Mouse (Mus musculus): ENCODE measurements around the gene Dnah2. TPM values are rescaled to one million over a fixed set of nuclear protein-coding genes. Genes with fewer than 3 reads are reported as not detected.

Gene Dnah2
- polyA plus RNA-seq, 1 experiment from 2014 or later, result 1.3 TPM

DNA sequence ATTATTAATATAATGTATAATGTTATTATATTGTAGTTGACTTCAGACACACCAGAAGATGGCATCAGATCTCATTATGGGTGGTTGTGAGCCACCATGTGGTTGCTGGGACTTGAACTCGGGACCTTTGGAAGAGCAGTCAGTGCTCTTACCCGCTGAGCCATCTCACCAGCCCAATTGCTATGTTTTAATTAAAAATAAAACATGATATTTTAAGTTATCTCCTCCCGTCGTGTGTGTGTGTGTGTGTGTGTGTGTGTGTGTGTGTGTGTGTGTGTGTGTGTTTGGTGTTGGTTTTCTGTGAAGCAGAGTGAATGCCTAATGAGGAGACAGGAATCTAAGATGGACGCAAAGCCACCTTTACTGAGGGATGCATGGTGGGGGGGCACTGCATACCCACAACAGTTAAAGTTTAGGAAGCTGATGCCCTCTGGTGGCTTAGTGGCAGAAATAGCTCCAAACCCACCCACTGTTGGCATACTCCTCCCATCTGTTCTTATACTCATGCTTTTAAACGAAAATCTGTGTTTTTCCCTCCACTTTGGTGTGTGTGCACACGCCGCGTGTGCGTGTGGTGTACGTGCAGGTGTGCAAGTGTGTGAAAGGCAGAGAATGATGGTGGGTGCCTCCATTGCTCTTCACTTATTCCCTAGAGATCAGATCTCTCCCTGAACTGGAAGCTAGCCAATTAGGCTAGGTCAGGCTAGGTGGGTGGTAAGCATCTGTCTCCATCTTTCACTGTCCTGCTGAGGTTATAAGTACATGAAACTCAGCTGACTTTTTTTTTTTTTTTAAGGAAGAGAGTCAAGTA, 116.9 kb downstream of the Dnah2 start:
- H3K9me3 ChIP-seq (replicated peaks), result no peaks in the 10 kb centered on the region
- H3K27me3 ChIP-seq (ENCODE audit: low read depth, poor library complexity, severe bottlenecking), result no peaks in the 10 kb centered on the region
- peaks cover 20% of the 10 kb centered on the region for H3K4me1 ChIP-seq
- WGBS, result 43% methylated on average over 11 of the region's 11 CpGs
- no peak overlapping the region for H3K4me3 ChIP-seq
- H3K27ac ChIP-seq, result no peak overlapping the region
- DNase-seq (ENCODE audit: low spot score), result peak; percentile 78
- H3K36me3 ChIP-seq, result no peaks in the 10 kb centered on the region

DNA sequence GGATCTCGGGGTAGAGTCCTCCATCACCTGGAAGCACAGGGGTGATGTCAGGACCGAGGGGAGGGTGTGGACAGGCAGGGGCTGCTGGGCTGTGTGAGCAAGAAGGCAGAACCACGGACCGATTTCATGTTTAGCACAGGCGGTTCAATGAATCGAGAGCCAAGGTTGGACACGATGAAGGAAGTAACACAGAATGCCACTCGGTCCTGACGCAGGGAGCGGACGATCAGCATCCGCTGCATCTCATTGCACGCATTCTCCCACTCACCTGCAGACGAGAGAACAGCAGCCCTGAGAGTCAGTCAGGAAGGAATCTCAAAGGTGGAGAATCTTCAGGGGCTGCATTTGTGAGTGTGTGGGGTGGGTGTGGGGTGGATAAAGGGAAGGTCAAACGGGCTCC, 118.3 kb downstream of the Dnah2 start:
- H3K9me3 ChIP-seq (replicated peaks), result no peaks in the 10 kb centered on the region
- 92% methylated on average over 15 of the region's 15 CpGs for WGBS
- no peak for DNase-seq (ENCODE audit: low spot score)
- H3K27me3 ChIP-seq (ENCODE audit: low read depth, poor library complexity, severe bottlenecking), result no peaks in the 10 kb centered on the region
- H3K4me1 ChIP-seq, result peaks cover 20% of the 10 kb centered on the region
- H3K27ac ChIP-seq, result 0 out of 2 replicates have a peak overlapping the region, but pooled peaks have one; percentile 1
- H3K36me3 ChIP-seq, result no peaks in the 10 kb centered on the region
- no peak overlapping the region for H3K4me3 ChIP-seq

DNA sequence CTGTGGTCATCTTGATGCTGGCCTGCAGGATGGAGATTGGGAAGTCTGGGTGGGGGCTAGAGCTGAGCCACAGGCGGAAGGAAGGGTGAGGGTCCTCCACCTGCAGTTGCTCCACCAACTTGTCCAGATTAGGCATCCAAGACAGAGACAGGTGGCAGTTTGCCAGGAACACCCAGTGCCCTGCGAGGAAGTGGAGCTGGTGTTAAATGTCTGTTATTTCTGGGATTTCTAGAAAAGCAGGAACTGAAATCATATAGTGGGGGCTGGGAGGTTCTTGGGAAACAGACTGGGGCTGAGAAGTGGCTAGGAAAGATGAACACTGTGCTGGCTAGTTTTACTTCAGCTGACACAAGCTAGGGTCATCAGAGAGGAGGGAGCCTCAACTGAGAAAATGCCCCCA, 119.6 kb downstream of the Dnah2 start:
- Histone ChIP-seq H3K4me1 (peaks cover 20% of the 10 kb centered on the region), H3K4me3 (no peak overlapping the region), H3K27ac (no peak overlapping the region), H3K9me3 (replicated peaks) (no peaks in the 10 kb centered on the region), H3K27me3 (ENCODE audit: low read depth, poor library complexity, severe bottlenecking) (peaks cover under 1% of the 10 kb centered on the region; the same call in 1 of the 2 replicates), H3K36me3 (no peaks in the 10 kb centered on the region)
- 62% methylated on average over 2 of the region's 2 CpGs for WGBS
- DNase-seq (ENCODE audit: low spot score), result no peak

DNA sequence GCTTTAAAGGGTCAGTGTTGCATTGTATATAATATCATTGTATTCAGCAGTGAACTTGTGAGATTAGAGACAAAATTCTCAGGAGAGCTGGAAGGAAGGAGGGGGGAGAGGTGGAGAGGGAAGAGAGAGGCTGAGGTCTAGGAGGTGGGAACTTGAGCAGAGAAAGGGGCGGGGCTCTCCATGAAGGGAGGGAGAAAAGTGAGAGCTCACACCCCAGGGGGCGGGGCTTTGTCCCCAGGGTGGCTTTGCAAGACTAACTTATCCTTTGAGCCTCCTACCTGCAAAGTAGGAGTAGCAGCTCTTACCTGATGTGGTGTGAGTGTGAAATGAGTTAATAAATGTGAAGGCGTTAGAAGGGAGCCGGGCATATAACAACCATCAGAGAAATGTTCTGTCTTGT, 120.2 kb downstream of the Dnah2 start:
- Histone ChIP-seq H3K4me3 (no peak overlapping the region), H3K9me3 (replicated peaks) (no peaks in the 10 kb centered on the region), H3K27ac (no peak overlapping the region), H3K36me3 (no peaks in the 10 kb centered on the region), H3K4me1 (peaks cover 20% of the 10 kb centered on the region), H3K27me3 (ENCODE audit: low read depth, poor library complexity, severe bottlenecking) (peaks cover 6% of the 10 kb centered on the region; the same call in 1 of the 2 replicates)
- no peak for DNase-seq (ENCODE audit: low spot score)
- 22% methylated on average over 4 of the region's 4 CpGs for WGBS

DNA sequence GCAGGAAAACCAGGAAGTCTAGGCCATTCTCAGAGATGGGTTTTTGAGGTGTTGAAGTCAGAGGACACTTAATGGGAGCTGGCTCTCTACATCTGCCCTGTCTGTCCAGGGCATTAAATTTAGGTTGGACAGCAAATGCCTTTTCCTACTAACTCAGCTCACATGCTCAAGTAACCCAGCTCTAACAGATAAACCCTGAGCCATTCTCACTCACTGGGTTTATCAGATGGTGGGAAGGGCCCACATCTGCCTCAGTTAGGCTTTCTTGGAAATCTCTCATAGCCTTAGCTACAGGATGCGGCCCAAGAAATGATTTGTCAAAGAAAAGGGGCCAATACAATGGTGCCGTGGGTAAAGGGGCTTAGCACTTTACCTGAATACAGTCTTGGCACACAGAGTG, 122.7 kb downstream of the Dnah2 start:
- Histone ChIP-seq H3K9me3 (replicated peaks) (no peaks in the 10 kb centered on the region), H3K4me3 (no peak overlapping the region), H3K36me3 (no peaks in the 10 kb centered on the region), H3K27ac (no peak overlapping the region), H3K4me1 (peaks cover 19% of the 10 kb centered on the region), H3K27me3 (ENCODE audit: low read depth, poor library complexity, severe bottlenecking) (peaks cover 31% of the 10 kb centered on the region)
- no peak for DNase-seq (ENCODE audit: low spot score)
- WGBS, result 81% methylated on average over 2 of the region's 2 CpGs

DNA sequence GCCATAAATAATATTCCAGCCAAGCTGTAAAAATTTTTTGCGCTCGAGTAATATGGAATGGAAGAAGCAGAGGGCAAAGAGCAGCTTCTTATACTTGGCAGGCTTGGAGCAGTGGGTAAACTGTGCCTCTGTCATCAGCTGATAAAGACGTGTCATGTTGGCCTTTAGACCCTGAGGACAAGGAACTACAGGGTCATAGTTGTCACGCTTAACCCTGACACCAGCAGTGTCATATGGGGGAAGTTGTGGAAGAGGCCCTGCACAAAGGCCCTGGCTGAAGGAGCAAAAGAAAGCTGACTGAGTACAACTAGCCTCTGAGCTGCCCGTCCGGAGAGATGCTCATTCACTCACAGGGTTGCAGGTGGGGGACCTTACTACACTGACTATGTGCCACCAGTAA, 125.0 kb downstream of the Dnah2 start:
- Histone ChIP-seq H3K27me3 (ENCODE audit: low read depth, poor library complexity, severe bottlenecking) (peaks cover 38% of the 10 kb centered on the region), H3K4me3 (no peak overlapping the region), H3K9me3 (replicated peaks) (no peaks in the 10 kb centered on the region), H3K27ac (no peak overlapping the region), H3K4me1 (peaks cover 36% of the 10 kb centered on the region), H3K36me3 (no peaks in the 10 kb centered on the region)
- DNase-seq (ENCODE audit: low spot score), result no peak
- 81% methylated on average over 6 of the region's 6 CpGs for WGBS

DNA sequence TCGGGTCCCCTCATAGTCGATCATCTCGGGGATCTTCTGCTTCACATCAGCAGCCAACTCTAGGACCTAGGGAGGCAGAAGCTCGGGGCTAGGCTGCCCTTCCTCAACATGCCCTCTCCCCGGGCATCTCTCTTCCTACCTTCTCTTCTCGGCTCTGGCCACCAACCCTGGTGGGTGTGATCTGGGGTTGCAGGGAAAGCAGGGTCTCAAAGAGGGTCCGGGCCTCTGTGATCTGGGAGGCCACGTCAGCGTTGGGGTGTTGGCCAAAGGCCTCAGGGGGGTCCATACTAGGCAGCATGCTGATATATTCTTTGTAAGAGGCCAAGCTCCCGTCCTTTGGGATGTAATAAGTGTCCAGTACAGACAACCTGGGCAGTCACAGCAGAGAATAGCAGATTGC, 126.1 kb downstream of the Dnah2 start:
- Histone ChIP-seq H3K4me1 (peaks cover 39% of the 10 kb centered on the region), H3K4me3 (no peak overlapping the region), H3K27me3 (ENCODE audit: low read depth, poor library complexity, severe bottlenecking) (peaks cover 38% of the 10 kb centered on the region), H3K36me3 (no peaks in the 10 kb centered on the region), H3K9me3 (replicated peaks) (no peaks in the 10 kb centered on the region), H3K27ac (no peak overlapping the region)
- 86% methylated on average over 10 of the region's 10 CpGs for WGBS
- no peak for DNase-seq (ENCODE audit: low spot score)

DNA sequence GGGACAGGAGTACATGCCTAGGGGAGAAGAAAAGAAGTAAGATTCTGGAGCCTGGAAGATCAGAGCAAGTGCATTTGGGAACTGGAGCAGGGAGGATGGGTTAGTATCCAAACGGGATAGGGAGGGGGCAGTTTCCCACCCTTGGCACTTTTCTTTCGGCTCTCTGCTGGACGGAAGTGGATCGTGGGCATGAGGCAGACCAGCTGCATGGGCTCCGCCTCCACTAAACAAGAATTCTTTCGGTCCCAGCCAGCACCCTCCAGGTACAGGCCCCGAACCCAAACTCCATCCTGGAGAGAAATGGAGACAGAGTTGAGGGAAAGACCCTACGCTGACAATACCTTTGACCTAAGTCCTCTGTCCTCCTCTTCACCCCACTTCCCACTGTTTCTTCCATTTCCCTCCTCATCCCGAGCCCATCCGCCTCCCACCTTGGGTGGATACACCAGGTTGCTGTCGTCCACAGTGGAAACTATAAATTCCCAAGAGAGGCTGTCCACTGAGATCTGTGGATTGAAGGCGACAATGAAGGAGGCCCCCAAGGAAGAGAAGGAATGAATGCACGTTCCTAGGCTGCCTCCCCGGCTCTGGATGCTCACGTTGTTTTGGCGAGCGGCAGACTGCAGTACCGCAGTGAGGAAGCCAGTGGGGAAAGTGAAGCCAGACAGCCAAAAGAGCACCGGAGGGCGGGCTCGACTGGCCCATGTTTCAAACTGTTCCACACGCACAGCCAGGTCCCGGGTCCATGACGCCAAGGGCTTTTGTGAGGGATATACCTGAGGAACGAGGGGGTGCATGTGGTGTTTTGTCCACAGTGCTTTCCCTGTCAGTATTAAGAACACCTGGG, 127.6 kb downstream of the Dnah2 start:
- Histone ChIP-seq H3K9me3 (replicated peaks) (no peaks in the 10 kb centered on the region), H3K36me3 (no peaks in the 10 kb centered on the region), H3K4me3 (peak overlapping the region; percentile 87), H3K4me1 (peaks cover 54% of the 10 kb centered on the region), H3K27me3 (ENCODE audit: low read depth, poor library complexity, severe bottlenecking) (peaks cover 38% of the 10 kb centered on the region), H3K27ac (no peak overlapping the region; the same call in 1 of the 2 replicates)
- WGBS, result 10% methylated on average over 25 of the region's 25 CpGs
- DNase-seq (ENCODE audit: low spot score), result no peak

DNA sequence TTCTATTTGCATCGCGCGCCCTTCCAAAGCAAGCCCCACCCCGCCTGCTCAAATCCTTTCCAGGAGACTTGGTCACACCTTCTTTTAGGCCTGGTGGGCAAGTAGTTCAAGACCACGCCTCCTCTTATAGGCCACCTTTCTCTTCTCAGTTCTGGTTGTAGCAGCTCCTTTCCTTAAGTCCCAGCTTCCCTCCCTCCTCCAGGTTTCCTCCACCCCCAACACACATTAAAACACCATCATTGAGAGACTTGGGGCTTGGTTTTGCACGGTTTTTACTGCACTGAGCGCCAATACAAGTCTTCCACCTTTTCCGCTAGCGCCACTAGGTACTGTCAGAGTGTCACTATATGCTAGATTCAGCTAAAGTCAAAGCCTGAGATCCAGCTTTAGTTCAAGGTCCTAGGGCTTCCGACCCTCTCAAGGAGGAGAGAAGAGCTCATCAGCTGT, 128.3 kb downstream of the Dnah2 start:
- no peaks in the 10 kb centered on the region for H3K9me3 ChIP-seq (replicated peaks)
- H3K4me3 ChIP-seq, result peak overlapping the region; percentile 87
- 7% methylated on average over 10 of the region's 10 CpGs for WGBS
- DNase-seq (ENCODE audit: low spot score), result no peak
- H3K36me3 ChIP-seq, result no peaks in the 10 kb centered on the region
- peak overlapping the region; percentile 100 for H3K27ac ChIP-seq
- H3K4me1 ChIP-seq, result peaks cover 61% of the 10 kb centered on the region
- H3K27me3 ChIP-seq (ENCODE audit: low read depth, poor library complexity, severe bottlenecking), result peaks cover 38% of the 10 kb centered on the region

DNA sequence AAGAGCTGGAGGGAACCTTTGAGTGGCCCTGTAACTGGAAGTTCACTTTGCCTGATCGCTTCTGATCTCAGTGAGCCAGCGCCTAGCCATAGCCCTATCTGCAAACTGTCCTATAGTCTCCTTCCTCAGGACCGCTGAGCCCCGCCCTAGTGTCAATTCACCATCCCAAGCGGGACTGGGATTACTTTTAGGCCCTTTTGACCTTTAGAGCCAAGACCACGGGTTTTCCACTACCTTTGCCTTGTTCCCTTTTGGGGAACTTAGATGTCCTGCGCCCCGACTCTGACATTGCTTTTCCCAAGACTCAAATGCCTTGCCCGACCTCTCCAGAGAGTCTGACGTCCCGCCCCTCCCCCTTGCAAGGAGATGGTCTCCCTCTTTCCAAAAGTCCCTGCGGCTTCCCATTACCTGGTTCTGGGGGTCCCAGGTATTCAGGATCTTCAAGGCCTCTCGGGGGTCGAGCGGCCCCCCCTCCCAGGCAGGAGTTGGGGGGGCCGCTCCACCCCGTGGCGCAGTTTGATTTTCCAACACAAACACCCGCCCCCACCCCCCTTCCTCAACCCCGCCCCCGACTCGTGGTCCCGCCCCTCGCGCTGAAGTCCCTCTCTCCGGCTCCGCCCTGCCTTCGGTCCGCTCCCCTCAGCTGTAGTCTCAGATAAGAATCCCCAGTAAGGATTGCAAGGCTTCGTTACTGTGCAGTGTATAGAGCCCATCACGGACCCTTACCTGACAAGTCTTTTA, 128.9 kb downstream of the Dnah2 start:
- Histone ChIP-seq H3K36me3 (no peaks in the 10 kb centered on the region), H3K27ac (peak overlapping the region; percentile 100), H3K4me3 (peak overlapping the region; percentile 87), H3K4me1 (peaks cover 67% of the 10 kb centered on the region), H3K9me3 (replicated peaks) (no peaks in the 10 kb centered on the region), H3K27me3 (ENCODE audit: low read depth, poor library complexity, severe bottlenecking) (peaks cover 38% of the 10 kb centered on the region)
- DNase-seq (ENCODE audit: low spot score), result peak; percentile 72
- WGBS, result under 1% methylated on average over 30 of the region's 31 CpGs

DNA sequence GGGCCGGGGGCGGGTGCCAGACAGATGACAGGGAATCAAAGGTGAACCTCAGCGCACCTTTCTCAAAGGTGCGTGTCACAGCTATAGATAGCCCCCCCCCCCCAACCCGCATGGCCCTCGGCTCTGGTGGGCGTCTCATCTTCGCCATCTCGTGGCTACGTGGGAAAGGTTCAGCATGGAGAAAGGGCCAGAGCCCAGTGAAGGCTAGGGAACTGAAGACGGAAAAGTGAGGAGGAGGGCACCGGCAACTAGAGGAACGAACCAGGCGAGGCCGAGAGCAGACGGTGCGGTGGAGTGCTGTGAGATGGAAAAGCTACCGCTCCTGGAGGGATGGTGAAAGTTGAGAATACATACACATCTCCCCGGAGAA, 129.5 kb downstream of the Dnah2 start:
- Histone ChIP-seq H3K27ac (peak overlapping the region; percentile 100), H3K27me3 (ENCODE audit: low read depth, poor library complexity, severe bottlenecking) (peaks cover 38% of the 10 kb centered on the region), H3K36me3 (no peaks in the 10 kb centered on the region), H3K4me1 (peaks cover 72% of the 10 kb centered on the region), H3K4me3 (peak overlapping the region; percentile 87), H3K9me3 (replicated peaks) (no peaks in the 10 kb centered on the region)
- 0% methylated on average over 19 of the region's 19 CpGs for WGBS
- DNase-seq (ENCODE audit: low spot score), result peak; percentile 71

DNA sequence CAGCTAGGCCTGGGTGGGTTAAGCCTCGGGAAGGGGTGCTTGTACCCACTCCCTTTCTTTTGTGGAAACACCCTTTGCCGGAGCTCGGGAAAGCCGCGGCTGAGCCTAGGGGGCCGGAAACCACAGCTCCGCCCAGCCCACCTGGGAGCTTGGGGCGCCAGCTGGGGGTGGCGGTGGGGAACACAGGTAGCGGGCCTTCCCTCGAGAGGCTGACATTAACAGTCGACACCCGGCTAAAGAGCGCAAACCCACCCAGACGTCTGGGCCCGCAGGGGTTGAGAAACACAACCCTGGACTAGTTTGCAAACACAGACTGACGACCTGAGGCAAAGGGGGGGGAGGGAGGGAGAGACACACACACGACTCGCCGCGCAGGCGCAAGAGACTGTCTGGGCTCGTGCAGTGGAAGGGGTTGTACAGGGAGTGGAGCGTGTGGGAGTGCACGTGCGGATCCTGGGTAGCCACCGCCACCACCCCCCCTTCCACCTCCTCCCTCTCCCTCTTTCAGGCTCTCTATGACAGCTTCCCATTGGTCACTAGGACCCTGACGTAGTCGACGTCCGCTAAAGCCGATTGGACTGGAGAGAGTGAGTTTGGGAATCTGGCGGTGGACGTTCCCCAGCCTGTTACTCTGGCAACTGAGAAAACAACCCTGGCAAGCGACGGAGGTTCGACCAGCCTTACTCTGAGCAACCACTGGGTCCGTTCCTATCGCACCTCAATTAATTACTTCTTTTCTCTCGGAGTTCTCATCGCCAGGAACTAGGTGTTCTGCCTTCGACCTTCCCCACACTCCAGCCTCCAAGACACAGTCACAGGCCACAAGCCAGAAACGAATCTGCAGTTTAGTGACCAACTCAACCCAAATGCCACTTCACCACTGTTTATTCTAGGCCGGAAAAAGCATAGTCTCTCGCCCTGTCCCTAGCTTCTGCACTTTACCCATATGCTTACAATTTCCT, 130.1 kb downstream of the Dnah2 start:
- peaks cover 79% of the 10 kb centered on the region for H3K4me1 ChIP-seq

More for the DNA sequence above, 130.1 kb downstream of the Dnah2 start:
- peaks cover 33% of the 10 kb centered on the region for H3K27me3 ChIP-seq (ENCODE audit: low read depth, poor library complexity, severe bottlenecking)
- WGBS, result under 1% methylated on average over 45 of the region's 45 CpGs
- peak overlapping the region; percentile 87 for H3K4me3 ChIP-seq
- H3K36me3 ChIP-seq, result peaks cover 4% of the 10 kb centered on the region
- DNase-seq (ENCODE audit: low spot score), result peak; percentile 96
- no peaks in the 10 kb centered on the region for H3K9me3 ChIP-seq (replicated peaks)
- H3K27ac ChIP-seq, result peak overlapping the region; percentile 100

Measured in limb, embryonic 10.5 days (tissue).